25 mouse cellular contexts compared by ENCODE assay signal in the genomic region with DNA sequence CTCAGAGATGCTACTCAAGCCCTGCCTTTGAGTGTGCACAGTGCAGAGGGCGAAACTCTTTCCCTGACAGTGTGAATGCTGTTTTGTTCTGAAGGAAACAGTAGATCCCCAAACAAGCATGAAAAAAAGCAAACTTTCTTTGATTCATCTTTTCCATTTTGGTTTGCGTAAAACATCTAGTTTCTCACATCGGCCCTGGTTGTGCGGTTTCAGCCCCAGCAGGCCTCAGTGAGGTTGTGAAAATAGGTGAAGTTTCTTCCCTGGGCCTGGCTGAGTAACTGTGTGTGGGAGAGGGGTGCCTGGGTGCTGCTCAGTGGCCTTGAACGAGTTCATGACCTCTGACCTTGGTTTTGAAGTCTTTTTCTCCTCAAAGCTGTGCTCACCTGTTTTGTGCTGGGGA.
DNase-seq lines count a peak whose midpoint lies in the region; ATAC-seq and TF ChIP-seq lines count a peak whose summit lies in the region.
"Had no signal": no experiment of that assay in that cellular context is flagged by ENCODE, and none has a peak within 500 bp of the region (broad histone marks: within the 10 kb centered on the region; RNA-seq: fewer than 3 reads in every experiment).

No protein-coding gene starts in this region.

- H3K9ac ChIP-seq in forebrain, embryonic 11.5 days (ENCODE audit: low read length), result no peak overlapping the region
- no peak overlapping the region for H3K9ac ChIP-seq in forebrain, postnatal 0 days
- H3K9ac ChIP-seq: heart, embryonic 13.5 days; hindbrain, embryonic 12.5 days; hindbrain, embryonic 15.5 days had no signal

- peaks cover 8% of the 10 kb centered on the region; the same call in 1 of the 2 replicates for H3K4me1 ChIP-seq in forebrain, embryonic 11.5 days (replicated peaks; ENCODE audit: control insufficient read depth, insufficient read depth, low read length)
- 0 out of 2 replicates have a peak, but pooled peaks cover 2% of the 10 kb centered on the region for H3K4me1 ChIP-seq in forebrain, postnatal 0 days (ENCODE audit: insufficient read depth)
- H3K4me1 ChIP-seq in embryonic facial prominence, embryonic 10.5 days, result peaks cover 30% of the 10 kb centered on the region

- H3K4me3 ChIP-seq in forebrain, embryonic 11.5 days (ENCODE audit: low read depth, low read length), result no peak overlapping the region
- H3K4me3 ChIP-seq in forebrain, postnatal 0 days (ENCODE audit: low read depth, low read length), result no peak overlapping the region
- no peak overlapping the region for H3K4me3 ChIP-seq in embryonic facial prominence, embryonic 10.5 days
- H3K4me3 ChIP-seq: forebrain, embryonic 10.5 days; heart, adult 2 months; heart, embryonic 10.5 days; heart, embryonic 13.5 days; hindbrain, embryonic 12.5 days; hindbrain, embryonic 15.5 days had no signal

- peak; percentile 41 for DNase-seq in forebrain, embryonic 11.5 days (ENCODE audit: low spot score)
- DNase-seq in forebrain, postnatal 0 days, result no peak
- DNase-seq in induced T-regulatory cell, adult 2 months (ENCODE audit: low read depth), result peak; percentile 62
- no peak for DNase-seq in embryonic facial prominence, embryonic 10.5 days (ENCODE audit: low spot score)
- DNase-seq in adrenal gland, postnatal 10 days, result no peak
- no peak for DNase-seq in layer of hippocampus, adult 8-10 months (ENCODE audit: low spot score in 2 of 2)
- DNase-seq: adrenal gland, adult 8-10 months; adrenal gland, postnatal 36 days; cerebellum, adult 11 months; cerebellum, adult 2 months; cerebellum, adult 9-11 months; cerebellum, postnatal 25 days; gastrocnemius, postnatal 25 days; heart, adult 2 months; kidney, adult 18-20 months had no signal

- TF ChIP-seq CTCF in forebrain, postnatal 0 days (IDR thresholded peaks at IDR 0.05; ENCODE audit: low read depth), result no peak

- H3K36me3 ChIP-seq in forebrain, embryonic 11.5 days (ENCODE audit: control insufficient read depth, insufficient read depth, low read length), result no peaks in the 10 kb centered on the region
- H3K36me3 ChIP-seq in forebrain, postnatal 0 days (ENCODE audit: insufficient read depth), result no peaks in the 10 kb centered on the region
- H3K36me3 ChIP-seq in embryonic facial prominence, embryonic 10.5 days (replicated peaks), result no peaks in the 10 kb centered on the region
- H3K36me3 ChIP-seq: forebrain, embryonic 10.5 days; G1E; heart, embryonic 10.5 days; heart, embryonic 13.5 days; hindbrain, embryonic 12.5 days; hindbrain, embryonic 15.5 days had no signal

- H3K27me3 ChIP-seq in forebrain, embryonic 11.5 days (ENCODE audit: control insufficient read depth, insufficient read depth, low read length), result no peaks in the 10 kb centered on the region
- no peaks in the 10 kb centered on the region for H3K27me3 ChIP-seq in forebrain, postnatal 0 days (ENCODE audit: insufficient read depth, low read length)
- H3K27me3 ChIP-seq in embryonic facial prominence, embryonic 10.5 days (replicated peaks; ENCODE audit: low read depth, poor library complexity, severe bottlenecking), result 0 out of 2 replicates have a peak, but pooled peaks cover 11% of the 10 kb centered on the region
- H3K27me3 ChIP-seq: hindbrain, embryonic 12.5 days; hindbrain, embryonic 15.5 days had no signal

- no peak for ATAC-seq in forebrain, embryonic 11.5 days (replicated peaks; ENCODE audit: low FRiP score)
- no peak for ATAC-seq in forebrain, postnatal 0 days
- ATAC-seq in CD4-positive, CD25-positive, alpha-beta regulatory T cell, adult 4 months, result peak; percentile 69
- ATAC-seq: forebrain, embryonic 14.5 days; intestine, embryonic 16.5 days; Patski had no signal

- 86% methylated on average over 5 of the region's 5 CpGs for WGBS in forebrain, embryonic 11.5 days
- WGBS in forebrain, postnatal 0 days, result 86% methylated on average over 5 of the region's 5 CpGs
- 84% methylated on average over 5 of the region's 5 CpGs for WGBS in embryonic facial prominence, embryonic 10.5 days

- no peak overlapping the region for H3K4me2 ChIP-seq in forebrain, embryonic 11.5 days (ENCODE audit: low read depth, low read length, severe bottlenecking)
- H3K4me2 ChIP-seq in forebrain, postnatal 0 days (ENCODE audit: low read depth), result no peak overlapping the region
- H3K4me2 ChIP-seq: heart, embryonic 13.5 days; hindbrain, embryonic 12.5 days; hindbrain, embryonic 15.5 days had no signal

- H3K9me3 ChIP-seq in forebrain, embryonic 11.5 days (ENCODE audit: control insufficient read depth, low read length), result no peaks in the 10 kb centered on the region
- H3K9me3 ChIP-seq in forebrain, postnatal 0 days (ENCODE audit: low read length), result no peaks in the 10 kb centered on the region
- no peaks in the 10 kb centered on the region for H3K9me3 ChIP-seq in embryonic facial prominence, embryonic 10.5 days
- H3K9me3 ChIP-seq: forebrain, embryonic 10.5 days; heart, embryonic 10.5 days; heart, embryonic 13.5 days; hindbrain, embryonic 12.5 days; hindbrain, embryonic 15.5 days had no signal

- no peak overlapping the region for H3K27ac ChIP-seq in forebrain, embryonic 11.5 days (ENCODE audit: low read depth, low read length)
- H3K27ac ChIP-seq in forebrain, postnatal 0 days (ENCODE audit: low read depth, low read length), result no peak overlapping the region
- no peak overlapping the region for H3K27ac ChIP-seq in embryonic facial prominence, embryonic 10.5 days (replicated peaks)
- H3K27ac ChIP-seq: forebrain, embryonic 10.5 days; heart, adult 2 months; heart, embryonic 10.5 days; heart, embryonic 13.5 days; hindbrain, embryonic 12.5 days; hindbrain, embryonic 15.5 days had no signal

Comparison
In these comparisons a context has a peak if more than half of its experiments do, and no peak if none do; other contexts are left out.
1. DNase-seq: peak in forebrain, embryonic 11.5 days (single experiment) and induced T-regulatory cell, adult 2 months (single experiment); none in forebrain, postnatal 0 days (single experiment), embryonic facial prominence, embryonic 10.5 days (single experiment), adrenal gland, postnatal 10 days (single experiment) and layer of hippocampus, adult 8-10 months (0 of 2).